Mouse (Mus musculus) ES-E14 (cell line): ENCODE data around the gene Agap1. TPM values are rescaled to one million over a fixed set of nuclear protein-coding genes. Genes with fewer than 3 reads are reported as not detected.
A peak's percentile ranks its signal among the peaks of the same experiment; 100 is the strongest.

Source experiments
- DNase-seq: peaks from one replicate; pipeline ENCODE4 v3.0.0-alpha.2; 2013; ENCODE audit warnings: low read depth, low spot score
- H3K27ac ChIP-seq: 2 replicates; pipeline ENCODE4 v1.5.1; 2012; ENCODE audit warnings: low read depth, mild to moderate bottlenecking, low read length, moderate library complexity, mixed read lengths; ENCODE audit not compliant: poor library complexity, insufficient read depth, severe bottlenecking
- H3K36me3 ChIP-seq: 2 replicates; pipeline ENCODE4 v1.6.1; 2012; ENCODE audit warnings: mild to moderate bottlenecking, low read length, moderate library complexity, mixed read lengths; ENCODE audit not compliant: control insufficient read depth, poor library complexity, insufficient read depth, severe bottlenecking
- H3K4me1 ChIP-seq, 2 experiments: fragments of 150-350 bp in 1 of 2; sonication (generic) in 1 of 2; 2 replicates each; pipeline ENCODE4 v1.6.1; 2012; ENCODE audit warnings: low read length in 2 of 2, mild to moderate bottlenecking in 1 of 2, mixed read lengths in 1 of 2; ENCODE audit not compliant: control insufficient read depth in 2 of 2, insufficient read depth in 2 of 2, poor library complexity in 1 of 2
- H3K4me3 ChIP-seq, 2 experiments: fragments of 150-350 bp in 1 of 2; sonication (generic) in 1 of 2; 2 replicates each; pipeline ENCODE4 v1.5.1; 2012; ENCODE audit warnings: low read length in 2 of 2, low read depth in 1 of 2, mild to moderate bottlenecking in 1 of 2, mixed read lengths in 1 of 2; ENCODE audit not compliant: insufficient read depth in 1 of 2, poor library complexity in 1 of 2, severe bottlenecking in 1 of 2
- H3K9ac ChIP-seq: 2 replicates; pipeline ENCODE4 v1.6.1; 2012; ENCODE audit warnings: low read depth, mild to moderate bottlenecking, low read length, mixed read lengths; ENCODE audit not compliant: poor library complexity, insufficient read depth, severe bottlenecking
- H3K9me3 ChIP-seq: fragments of 150-350 bp; sonication (generic); 2 replicates; pipeline ENCODE4 v1.6.1; 2012; ENCODE audit warnings: low read depth, mild to moderate bottlenecking, low read length; ENCODE audit not compliant: control insufficient read depth, insufficient read depth
- CHD2 ChIP-seq: IDR thresholded peaks from 2 replicates; pipeline ENCODE4 v1.6.1; 2014; ENCODE audit warnings: mild to moderate bottlenecking, low read depth, low read length, inconsistent platforms
- HCFC1 ChIP-seq: IDR thresholded peaks from 2 replicates; pipeline ENCODE4 v1.6.1; 2012; ENCODE audit warnings: low read length, inconsistent platforms, borderline replicate concordance; ENCODE audit not compliant: insufficient read depth
- MAFK ChIP-seq: IDR thresholded peaks from 2 replicates; pipeline ENCODE4 v1.6.1; 2014; ENCODE audit warnings: mild to moderate bottlenecking, low read depth, low read length, inconsistent platforms; ENCODE audit not compliant: insufficient read depth
- ZC3H11A ChIP-seq: IDR thresholded peaks from 2 replicates; pipeline ENCODE4 v1.6.1; 2012; ENCODE audit warnings: low read depth, mild to moderate bottlenecking, inconsistent platforms, low read length, borderline replicate concordance
- ZNF384 ChIP-seq: IDR thresholded peaks from 2 replicates; pipeline ENCODE4 v1.6.1; 2012; ENCODE audit warnings: low read depth, low read length, inconsistent platforms
- in situ Hi-C, 2 experiments: fragments of 600-800 bp; cut with MboI; formaldehyde crosslinking; loops; one replicate each; pipeline ENCODE4 v1.15.1; 2025; ENCODE audit warnings: low sequenced_read_pairs in 2 of 2, inconsistent platforms in 1 of 2; ENCODE audit not compliant: unreplicated experiment in 2 of 2
- total RNA-seq: library from RNA; depleted of rRNA; stranded (reverse); fragments of 300-350 nt; gene quantifications from 2 replicates; pipeline ENCODE4 v1.2.3, GENCODE M21; 2012

Gene Agap1
- total RNA-seq, 1 experiment, result 19.8 TPM

DNA sequence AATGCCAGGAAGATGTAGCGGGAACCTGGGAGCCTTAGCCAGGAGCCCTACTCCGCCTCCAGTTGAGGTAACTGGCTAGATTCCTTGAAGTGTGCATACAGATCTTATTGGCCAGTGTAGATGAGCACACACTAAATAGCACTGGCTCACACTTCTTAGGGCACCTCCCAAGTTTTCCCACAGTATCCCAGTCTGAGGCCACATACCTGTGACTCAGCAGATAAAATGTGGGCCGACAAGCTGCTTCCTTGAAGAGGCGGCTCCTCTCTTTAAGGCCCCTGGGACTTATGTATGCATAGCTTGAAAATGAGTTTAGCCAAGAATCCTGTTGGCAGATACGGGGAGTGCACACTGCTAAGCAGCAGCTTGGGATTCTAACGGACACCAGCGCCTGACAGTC is 350.4 kb downstream of the Agap1 start:
- no peaks in the 10 kb centered on the region; a peak in 1 of 4 replicates for H3K4me1 ChIP-seq
- no peaks in the 10 kb centered on the region for H3K36me3 ChIP-seq
- no peak overlapping the region for H3K9ac ChIP-seq
- no peak for TF ChIP-seq HCFC1
- 0 out of 2 replicates have a peak, but pooled peaks have one; percentile 23 for TF ChIP-seq MAFK
- in situ Hi-C loops, result no loop called here
- H3K4me3 ChIP-seq, result no peak overlapping the region
- H3K27ac ChIP-seq, result no peak overlapping the region
- no peak for DNase-seq
- H3K9me3 ChIP-seq, result no peaks in the 10 kb centered on the region

DNA sequence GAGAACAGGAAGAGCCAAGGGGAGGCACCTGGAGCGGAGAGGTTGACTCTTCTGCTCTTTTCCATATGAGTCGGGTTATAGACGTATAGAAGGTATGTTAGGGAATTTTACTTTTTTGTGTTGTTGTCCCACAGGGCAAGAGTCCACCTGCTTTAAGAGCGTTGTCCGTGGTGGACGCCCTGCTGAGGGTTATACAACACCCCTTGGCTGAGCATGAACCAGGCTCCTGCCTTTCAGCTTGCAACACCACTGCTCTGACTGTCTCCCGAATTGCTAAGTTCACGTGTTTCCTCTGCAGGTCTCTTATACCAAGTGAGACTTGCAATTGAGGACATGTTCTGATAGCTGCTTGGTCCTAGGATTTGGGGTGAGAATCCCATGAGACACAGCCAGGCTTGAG is 358.2 kb downstream of the Agap1 start:
- TF ChIP-seq ZC3H11A (no peak), CHD2 (no peak), HCFC1 (no peak), ZNF384 (no peak), MAFK (no peak)
- Histone ChIP-seq H3K36me3 (peaks cover 2% of the 10 kb centered on the region; the same call in 1 of the 2 replicates), H3K4me3 (no peak overlapping the region), H3K9me3 (no peaks in the 10 kb centered on the region), H3K27ac (no peak overlapping the region), H3K9ac (no peak overlapping the region), H3K4me1 (no peaks in the 10 kb centered on the region)
- no peak for DNase-seq
- in situ Hi-C loops, result no loop called here

DNA sequence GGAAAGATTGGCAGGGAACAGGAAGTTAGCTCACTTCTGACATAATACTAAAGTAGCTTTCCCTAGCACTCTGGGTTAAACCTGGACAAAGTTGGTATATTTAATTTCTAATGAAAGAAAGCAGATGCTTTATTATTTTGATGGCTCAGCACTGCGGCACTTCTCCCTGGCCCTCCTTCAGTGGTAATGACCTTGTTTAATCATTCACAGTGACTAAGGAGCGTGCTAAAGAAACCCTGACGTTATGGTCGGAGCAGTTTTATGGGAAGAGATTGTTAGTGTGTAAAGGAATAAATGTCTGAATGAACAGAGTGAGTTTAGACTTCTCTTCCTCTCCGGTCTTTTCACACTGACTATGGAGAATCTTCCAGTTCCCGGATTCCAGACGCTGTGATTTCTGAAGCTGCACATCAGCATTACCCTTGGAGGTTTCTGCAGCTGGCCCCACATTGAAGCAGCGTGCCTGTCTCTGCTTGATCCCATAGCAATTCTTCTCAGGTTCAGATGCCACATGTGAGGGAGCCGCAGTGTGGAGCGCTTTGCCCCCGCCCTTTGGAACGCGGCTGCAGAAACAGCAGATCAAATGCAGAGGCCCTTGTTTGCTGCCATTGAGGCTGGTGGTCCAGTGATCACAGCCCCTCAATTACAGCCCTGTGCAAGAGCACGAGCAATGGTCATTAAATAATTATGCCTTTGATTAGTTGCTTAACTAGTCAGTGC is 362.0 kb downstream of the Agap1 start:
- Histone ChIP-seq H3K36me3 (peaks cover 2% of the 10 kb centered on the region; the same call in 1 of the 2 replicates), H3K9ac (0 out of 2 replicates have a peak overlapping the region, but pooled peaks have one; percentile 27), H3K4me1 (peaks cover 1 to 10% of the 10 kb centered on the region in 2 experiments; a peak in 3 of 4 replicates), H3K9me3 (no peaks in the 10 kb centered on the region), H3K27ac (no peak overlapping the region), H3K4me3 (no peak overlapping the region)
- TF ChIP-seq HCFC1, result no peak
- no peak for TF ChIP-seq CHD2
- no peak for TF ChIP-seq MAFK
- no peak for TF ChIP-seq ZC3H11A
- TF ChIP-seq ZNF384, result no peak
- no peak for DNase-seq
- in situ Hi-C loops, result no loop called here

DNA sequence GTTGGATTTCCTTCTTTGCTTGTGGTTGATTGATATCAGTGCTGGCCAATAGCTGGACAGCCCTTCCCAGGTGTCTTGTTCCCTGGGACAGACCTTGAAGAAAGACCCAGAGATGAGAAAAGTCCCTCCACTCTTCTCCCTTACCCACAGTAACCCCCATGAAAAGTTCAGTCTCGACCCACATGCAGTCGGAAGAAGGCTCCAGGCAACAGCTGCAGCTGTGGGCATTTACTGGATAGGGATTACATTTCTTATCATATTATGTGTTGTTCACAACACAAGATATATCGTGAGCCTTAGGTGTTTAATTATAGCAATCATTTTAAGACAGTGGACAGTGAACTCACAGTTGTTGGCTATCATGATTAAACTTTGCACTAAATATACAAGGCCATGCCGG is 367.2 kb downstream of the Agap1 start:
- Histone ChIP-seq H3K9ac (no peak overlapping the region), H3K9me3 (no peaks in the 10 kb centered on the region), H3K36me3 (no peaks in the 10 kb centered on the region), H3K4me3 (no peak overlapping the region), H3K4me1 (peaks cover 1 to 21% of the 10 kb centered on the region in 2 experiments; a peak in 3 of 4 replicates), H3K27ac (no peak overlapping the region)
- in situ Hi-C loops, result no loop called here
- no peak for DNase-seq
- TF ChIP-seq MAFK, result no peak
- TF ChIP-seq CHD2, result no peak

DNA sequence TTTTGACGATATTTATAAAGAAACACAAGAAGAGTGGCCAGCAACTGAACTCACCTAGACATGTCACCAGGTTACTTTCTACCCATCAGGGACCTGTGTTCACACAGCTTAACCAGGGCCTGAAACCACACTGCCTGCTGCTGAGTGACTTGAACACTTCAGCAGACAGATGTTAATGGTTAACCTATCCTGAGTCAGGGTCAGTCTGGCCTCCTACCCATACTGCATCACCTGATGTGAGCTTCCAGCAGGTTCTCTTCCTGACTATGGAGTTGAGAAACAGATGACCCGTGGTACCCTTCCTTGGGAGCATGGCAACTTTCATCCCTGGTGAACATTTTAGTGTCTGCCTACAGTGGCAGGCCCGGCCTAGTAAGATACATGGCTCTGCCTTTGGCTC is 367.8 kb downstream of the Agap1 start:
- no peak for DNase-seq
- in situ Hi-C loops, result no loop called here
- Histone ChIP-seq H3K27ac (no peak overlapping the region), H3K4me3 (no peak overlapping the region), H3K36me3 (no peaks in the 10 kb centered on the region), H3K9ac (no peak overlapping the region), H3K4me1 (peaks cover 1 to 21% of the 10 kb centered on the region in 2 experiments; a peak in 3 of 4 replicates), H3K9me3 (no peaks in the 10 kb centered on the region)
- TF ChIP-seq MAFK (no peak), ZNF384 (no peak), HCFC1 (no peak), CHD2 (no peak), ZC3H11A (no peak)
